Mouse (Mus musculus) gastrocnemius, postnatal 25 days (tissue): ENCODE results near the gene Gm45799. TPM values are rescaled to one million over a fixed set of nuclear protein-coding genes. Genes with fewer than 3 reads are reported as not detected.

ENCODE experiments used
- DNase-seq: peaks from one replicate; pipeline ENCODE4 v3.0.0; 2022
- total RNA-seq, 2 experiments: library from RNA; stranded (reverse); gene quantifications; 1 replicate in 1 of 2; 2 replicates in 1 of 2; pipeline ENCODE4 v1.2.3; 2021

Gene Gm45799
- total RNA-seq, 2 experiments from 2014 or later = 1.8 to 3.1 TPM

DNA sequence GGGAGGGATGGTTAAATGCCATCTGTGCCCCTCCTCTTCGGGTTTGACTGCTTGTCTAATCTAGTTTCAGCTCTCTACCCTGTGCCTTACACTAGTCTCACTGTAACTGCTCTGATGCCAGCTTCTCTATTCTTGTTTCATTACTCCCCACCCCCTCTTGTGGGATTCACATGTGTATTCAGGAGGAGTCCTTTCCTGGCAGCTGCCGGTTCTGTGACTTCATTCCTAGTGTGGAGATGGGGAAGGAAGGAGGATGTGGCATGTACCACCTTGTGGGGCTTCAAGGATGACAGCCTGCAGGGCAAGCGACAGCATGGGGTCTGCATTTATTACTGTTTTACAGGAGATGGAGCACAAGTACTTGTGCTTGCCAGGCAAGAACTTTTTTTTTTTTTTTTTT lies 1.6 kb downstream of the Gm45799 start:
- DNase-seq = no peak

DNA sequence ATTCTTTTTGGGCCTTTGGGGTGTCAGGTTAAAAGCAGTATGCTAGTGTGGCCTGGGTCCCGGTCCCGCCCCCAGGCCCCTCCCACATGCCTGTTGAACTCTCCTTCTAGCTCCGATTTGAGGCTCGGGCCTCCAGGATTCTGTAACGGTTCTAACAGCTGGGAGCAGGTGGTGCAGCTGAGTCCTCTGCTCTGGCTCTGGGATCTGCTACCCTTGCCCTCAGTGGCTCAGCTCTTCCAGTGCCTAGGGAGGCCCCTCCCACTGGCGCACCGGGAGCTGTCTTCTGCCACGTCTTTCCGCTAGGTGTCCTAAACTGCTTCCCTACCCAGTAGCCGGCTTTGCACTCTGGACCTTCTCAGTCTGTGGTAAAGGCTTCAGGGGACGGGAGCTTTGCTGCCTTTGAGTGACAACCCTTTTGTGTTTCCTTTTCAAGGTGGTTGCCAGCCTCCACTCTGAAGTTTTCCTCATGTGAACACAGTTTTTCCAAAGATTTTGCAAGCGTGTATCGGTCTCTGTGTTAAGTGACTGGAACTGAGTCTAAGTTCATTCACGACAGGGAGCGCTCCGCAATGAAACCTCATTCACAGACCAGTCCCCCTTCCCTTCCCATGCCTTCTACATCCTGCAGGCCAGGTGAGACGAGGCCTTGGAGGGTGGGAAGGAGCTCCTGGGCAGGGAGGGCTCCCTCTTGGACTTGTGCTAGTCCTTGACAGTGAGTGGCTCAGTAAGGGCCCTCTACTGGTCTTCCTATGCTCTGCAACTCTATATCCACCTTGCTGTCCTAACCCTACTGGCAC lies 10.5 kb downstream of the Gm45799 start, which contains the start of gene Dnhd1:
TSS of gene Dnhd1 (plus strand) at position 189 of the 797 bp plus-strand sequence.
- DNase-seq = peak; percentile 82

DNA sequence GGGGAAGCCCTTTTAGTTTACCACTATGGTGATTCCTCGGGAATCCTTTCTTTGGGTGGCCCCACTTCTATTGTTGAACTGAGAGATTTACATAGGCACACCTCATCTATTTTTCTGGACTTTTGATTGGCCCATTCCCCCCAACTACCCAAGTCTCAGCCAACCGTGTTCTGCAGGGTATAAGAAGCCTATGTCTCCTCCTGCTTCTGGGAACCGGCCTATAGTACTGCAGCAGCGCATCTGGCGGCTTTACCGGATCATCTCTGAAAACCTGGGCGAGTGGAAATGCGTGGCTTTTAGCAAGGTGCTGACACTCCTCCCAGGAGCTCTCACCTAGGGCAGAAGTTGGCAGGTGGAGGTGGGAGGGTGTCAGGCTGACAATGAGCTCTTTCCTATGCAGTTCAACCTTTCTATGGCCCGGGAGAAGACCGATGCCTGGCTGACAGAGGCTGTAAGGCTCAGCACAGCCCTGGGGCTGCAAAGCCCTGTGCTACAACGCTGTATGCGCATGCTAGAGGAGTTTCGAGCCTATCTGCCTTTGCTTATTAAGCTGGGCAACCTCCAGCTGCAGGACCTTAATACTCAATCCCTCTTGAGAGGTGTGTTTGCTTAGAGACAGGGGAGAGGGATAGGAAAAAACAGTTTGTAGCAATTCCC lies 45.3 kb downstream of the Gm45799 start:
- DNase-seq = no peak

DNA sequence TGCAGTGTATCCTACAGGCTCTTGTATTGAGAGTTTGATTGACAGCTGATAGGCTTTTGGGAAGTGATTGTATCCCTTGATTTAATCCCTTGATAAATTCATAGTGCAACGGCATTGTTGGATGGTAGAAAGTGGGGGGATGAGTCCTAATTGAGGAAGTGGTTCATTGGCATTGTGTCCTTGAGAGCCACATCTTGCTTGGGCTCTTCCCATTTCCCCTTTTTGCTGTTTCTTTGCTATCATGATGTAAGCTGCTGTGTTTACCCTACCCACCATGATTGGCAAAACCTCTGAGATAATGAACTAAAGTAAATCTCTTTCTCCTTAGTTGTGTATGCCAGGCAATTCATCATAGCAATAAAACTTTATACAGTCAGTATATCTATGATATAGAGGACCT lies 50.5 kb downstream of the Gm45799 start:
- no peak for DNase-seq

DNA sequence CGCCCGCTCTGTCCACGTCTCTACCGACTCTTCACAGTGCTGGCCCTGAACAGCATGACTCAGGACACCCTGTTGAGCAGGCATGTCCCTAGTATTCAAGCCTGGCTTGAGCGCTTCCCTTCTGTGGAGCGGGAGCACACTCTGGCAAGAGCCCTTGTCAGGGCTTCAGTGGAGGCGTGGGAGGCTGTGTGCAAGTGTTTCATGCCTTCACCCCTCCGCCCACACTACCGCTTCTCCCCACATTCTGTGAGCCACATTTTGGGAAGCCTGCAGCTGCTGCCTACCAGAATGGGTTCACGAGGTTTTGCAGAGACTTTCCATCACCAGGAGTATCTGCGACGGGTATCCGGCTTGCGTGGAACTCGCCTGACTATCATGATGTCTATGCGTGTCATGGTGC lies 62.8 kb downstream of the Gm45799 start:
- no peak for DNase-seq

DNA sequence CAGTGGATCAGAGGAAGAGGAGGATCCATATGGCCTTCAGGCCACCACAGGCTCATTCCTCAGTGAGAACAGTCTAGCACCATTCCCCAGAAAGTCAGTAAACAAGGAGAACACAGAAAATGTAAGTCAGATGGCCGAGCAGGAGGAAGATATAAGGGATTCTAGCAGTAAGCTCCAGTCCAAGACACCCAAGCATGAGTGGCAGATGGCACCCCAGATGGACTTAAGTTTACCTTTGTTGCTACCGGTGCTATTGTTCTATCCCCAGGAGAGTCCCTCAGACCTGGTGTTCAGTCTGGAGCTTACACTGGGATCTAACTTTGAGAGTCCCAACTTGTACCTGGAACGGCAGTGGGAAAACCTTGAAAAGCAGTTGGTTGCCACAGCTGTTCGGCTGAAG lies 63.5 kb downstream of the Gm45799 start:
- DNase-seq = no peak

DNA sequence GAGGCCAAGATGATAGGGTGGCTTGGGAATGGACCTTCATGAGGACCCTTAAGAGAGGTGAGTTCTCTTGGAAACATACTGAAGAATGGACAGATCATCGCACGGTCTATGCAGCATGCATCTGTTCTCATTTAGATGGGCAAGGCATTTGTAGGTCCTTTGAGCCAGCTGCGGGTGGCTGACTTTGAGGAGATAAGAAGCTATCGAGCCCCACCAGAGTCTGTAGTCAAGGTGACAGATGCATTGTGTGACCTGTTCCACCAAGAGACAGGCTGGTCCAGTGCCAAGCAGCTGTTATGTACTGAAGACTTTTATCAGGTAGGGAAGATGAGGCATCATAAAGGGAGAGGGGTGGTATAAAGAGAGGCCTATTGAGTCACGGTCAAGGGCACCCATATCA lies 68.4 kb downstream of the Gm45799 start:
- no peak for DNase-seq

DNA sequence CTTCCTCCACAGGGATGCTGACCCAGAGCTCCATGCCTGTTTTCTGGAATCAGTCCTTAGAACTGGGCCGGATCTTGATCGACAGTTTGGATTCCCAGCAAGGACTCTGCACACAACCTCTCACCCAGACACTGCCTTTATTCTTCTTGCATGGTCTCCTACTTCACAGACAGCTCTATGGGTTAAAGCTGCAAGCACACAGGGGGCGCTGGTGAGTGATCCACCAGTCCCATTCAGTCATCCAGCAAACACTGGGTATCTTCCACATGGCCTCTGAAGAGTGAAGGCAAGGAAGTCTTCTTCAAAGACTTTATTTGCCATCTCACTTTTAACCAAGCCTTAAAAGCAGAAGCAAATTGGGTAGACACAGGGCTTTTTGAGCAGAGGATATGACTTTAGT lies 75.0 kb downstream of the Gm45799 start:
- DNase-seq = no peak

DNA sequence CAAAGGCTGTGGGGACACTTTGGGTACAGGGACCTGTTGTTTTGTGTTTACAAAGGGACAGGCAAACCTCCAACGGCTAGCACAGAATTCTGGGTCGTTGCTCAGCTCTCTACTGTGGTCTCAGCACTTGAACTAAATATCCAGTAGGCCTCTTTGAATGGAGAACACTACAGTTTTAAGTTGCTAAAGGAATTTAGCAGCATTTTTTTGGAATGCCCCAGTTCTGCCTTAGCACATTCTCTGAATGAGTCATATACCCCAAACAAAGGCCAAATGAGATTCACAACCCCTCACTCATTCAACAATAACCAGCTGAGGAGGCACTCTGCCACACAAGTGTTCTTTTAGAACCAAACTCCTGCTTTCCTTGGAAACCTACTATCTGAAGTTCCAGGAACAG lies 81.6 kb downstream of the Gm45799 start:
- DNase-seq = no peak

DNA sequence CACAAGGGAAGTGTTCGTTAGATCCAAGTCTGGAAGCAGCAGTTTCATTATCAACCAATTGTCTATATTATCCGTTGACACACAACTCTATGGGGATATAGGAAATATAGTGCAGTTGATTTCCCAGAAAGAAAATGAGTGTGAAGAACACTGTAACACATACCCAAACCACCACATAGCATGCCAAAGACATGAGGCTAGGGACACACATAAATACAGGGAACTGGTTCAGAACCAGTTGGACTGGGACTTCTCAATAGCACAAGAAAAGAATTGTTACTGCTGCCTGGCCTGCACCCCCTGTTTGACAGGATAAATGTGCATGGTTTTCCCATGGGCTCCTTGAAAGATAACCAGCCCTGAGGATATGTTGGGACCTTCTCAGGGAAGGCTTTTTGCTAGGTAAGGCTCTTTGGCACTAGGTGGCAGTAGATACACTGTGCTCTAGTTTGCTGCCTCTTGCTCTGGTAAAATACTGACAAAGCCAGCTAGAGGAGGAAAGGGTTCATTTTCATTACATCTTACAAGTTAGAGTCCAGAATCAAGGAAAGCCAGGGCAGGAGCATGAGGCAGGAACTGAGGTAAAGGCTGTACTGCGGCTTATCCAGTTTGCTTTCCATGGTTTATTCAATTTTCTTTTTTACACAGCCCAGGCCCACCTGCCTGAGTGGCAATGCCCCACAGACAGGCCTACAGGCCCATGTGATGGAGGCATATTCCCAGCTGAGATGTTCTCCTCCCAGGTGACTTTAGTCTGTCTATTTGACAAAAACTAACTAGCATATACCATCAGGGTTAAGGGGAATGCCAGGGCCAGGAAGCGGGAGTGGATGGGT lies 86.0 kb downstream of the Gm45799 start:
- DNase-seq = no peak

DNA sequence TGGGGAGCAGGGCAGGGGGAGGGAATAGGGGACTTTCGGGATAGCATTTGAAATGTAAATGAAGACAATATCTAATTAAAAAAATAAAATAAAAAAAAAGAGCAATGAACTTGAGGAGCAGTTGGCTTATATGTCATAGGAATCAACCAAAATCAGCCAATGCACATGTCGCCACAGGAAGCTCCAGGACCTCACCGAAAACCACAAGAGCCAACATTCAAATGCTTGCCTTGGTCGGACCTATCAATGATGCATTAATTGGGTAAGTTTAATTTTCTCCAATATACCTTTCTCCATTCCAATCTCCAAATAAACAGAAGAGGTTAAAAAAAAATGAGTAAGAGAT lies 86.6 kb downstream of the Gm45799 start:
- DNase-seq = no peak

DNA sequence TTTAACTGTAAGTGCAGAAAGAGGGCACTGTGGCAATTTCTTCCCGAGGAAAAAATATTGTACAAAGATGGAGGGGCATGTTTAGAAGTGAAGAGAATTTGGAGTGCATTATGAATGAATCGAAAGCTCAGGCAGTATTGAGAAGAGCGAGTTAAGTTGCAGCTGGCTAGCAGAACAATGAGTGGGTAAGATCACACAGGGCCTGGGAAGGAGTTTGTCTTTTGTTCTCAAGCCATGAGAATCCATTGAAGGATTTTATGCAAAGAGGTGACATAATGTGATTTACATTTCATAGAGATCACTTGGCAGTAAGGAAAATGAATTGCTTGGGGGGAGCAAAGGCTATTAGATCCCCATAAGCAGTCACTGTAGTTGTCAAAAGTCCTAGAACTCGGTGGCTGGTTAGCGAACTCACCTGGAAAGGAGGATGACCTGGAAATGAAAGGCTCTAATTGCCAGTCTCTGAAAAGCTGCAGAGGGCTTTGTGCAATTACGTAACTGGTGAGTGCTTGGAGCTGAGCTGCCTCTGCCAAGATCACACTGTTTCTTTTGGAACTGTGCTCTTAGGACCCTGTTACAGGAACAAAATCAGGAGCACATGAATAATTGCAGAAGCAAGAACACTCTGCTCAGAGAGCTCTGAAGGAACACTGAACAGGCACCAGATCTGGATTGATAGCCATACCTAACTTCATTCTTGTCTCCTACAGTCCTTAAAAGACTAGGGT lies 88.5 kb downstream of the Gm45799 start:
- no peak for DNase-seq

DNA sequence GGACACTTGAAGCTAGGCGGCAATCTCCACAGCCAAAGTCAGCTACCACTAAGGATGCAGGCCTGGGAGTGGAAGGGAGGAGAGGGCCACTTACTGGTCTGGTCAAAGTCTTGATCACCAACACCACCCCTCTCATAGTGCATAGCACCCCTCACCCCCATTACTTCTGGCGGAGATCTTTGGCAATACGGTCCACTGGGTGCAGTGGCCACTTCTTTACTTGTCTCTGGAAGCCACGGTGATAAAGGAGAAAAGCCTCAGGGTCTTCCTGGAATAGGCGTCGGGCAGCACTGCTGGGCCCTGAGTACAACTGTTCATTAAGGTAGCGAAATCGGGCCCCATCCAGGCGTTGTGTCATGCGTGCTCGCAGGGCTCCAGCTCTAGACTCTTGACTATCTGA lies 93.5 kb downstream of the Gm45799 start:
- peak; percentile 3 for DNase-seq

Other genes starting within 250 kb of the Gm45799 start
- gene Fam160a2, start 240.5 kb upstream of the Gm45799 start, total RNA-seq = 10 to 100 TPM; 12.5 to 12.9 TPM
- gene Cnga4, start 236.0 kb upstream of the Gm45799 start, total RNA-seq = not detected
- not detected for gene Cckbr, start 214.8 kb upstream of the Gm45799 start, total RNA-seq
- gene Cavin3, start 158.3 kb upstream of the Gm45799 start, total RNA-seq = 10 to 100 TPM; 14.3 to 19.6 TPM
- gene Smpd1, start 86.2 kb upstream of the Gm45799 start, total RNA-seq = 10 to 100 TPM; 48.6 to 51.5 TPM
- 1 to 10 TPM; 6.5 to 9.1 TPM for gene Apbb1, start 58.9 kb upstream of the Gm45799 start, total RNA-seq
- gene Hpx, start 40.4 kb upstream of the Gm45799 start, total RNA-seq = not detected
- 10 to 100 TPM; 14.7 to 17.0 TPM for gene Trim3, start 7.0 kb upstream of the Gm45799 start, total RNA-seq
- gene Timm10b, start 496 bp upstream of the Gm45799 start, total RNA-seq = 10 to 100 TPM; 58.3 to 59.5 TPM
- gene Arfip2, start 136 bp upstream of the Gm45799 start, total RNA-seq = 10 to 100 TPM in 1 of 2 experiments, 1 to 10 TPM in 1; 9.9 to 11.0 TPM
- gene Dnhd1, start 10.3 kb downstream of the Gm45799 start, total RNA-seq = under 1 TPM; 0.69 to 0.99 TPM
- 10 to 100 TPM; 49.9 to 59.5 TPM for gene Ilk, start 96.0 kb downstream of the Gm45799 start, total RNA-seq
- 1 to 10 TPM; 8.9 to 9.0 TPM for gene Rrp8, start 96.8 kb downstream of the Gm45799 start, total RNA-seq
- 10 to 100 TPM; 79.5 to 84.6 TPM for gene Taf10, start 103.8 kb downstream of the Gm45799 start, total RNA-seq
- 10 to 100 TPM; 37.5 to 38.7 TPM for gene Tpp1, start 111.7 kb downstream of the Gm45799 start, total RNA-seq
- 1 to 10 TPM; 4.3 to 5.3 TPM for gene Dchs1, start 147.1 kb downstream of the Gm45799 start, total RNA-seq
- 100 to 1,000 TPM in 1 of 2 experiments, 10 to 100 TPM in 1; 98.2 to 104 TPM for gene Mrpl17, start 170.5 kb downstream of the Gm45799 start, total RNA-seq